Mouse (Mus musculus): ENCODE measurements around the gene Fbxo7.
"Not testable (repeated sequence)": the region's sequence is repeated elsewhere in the genome, so short reads cannot be mapped to it uniquely, and the experiment has no call there.

Fbxo7 gene

DNA sequence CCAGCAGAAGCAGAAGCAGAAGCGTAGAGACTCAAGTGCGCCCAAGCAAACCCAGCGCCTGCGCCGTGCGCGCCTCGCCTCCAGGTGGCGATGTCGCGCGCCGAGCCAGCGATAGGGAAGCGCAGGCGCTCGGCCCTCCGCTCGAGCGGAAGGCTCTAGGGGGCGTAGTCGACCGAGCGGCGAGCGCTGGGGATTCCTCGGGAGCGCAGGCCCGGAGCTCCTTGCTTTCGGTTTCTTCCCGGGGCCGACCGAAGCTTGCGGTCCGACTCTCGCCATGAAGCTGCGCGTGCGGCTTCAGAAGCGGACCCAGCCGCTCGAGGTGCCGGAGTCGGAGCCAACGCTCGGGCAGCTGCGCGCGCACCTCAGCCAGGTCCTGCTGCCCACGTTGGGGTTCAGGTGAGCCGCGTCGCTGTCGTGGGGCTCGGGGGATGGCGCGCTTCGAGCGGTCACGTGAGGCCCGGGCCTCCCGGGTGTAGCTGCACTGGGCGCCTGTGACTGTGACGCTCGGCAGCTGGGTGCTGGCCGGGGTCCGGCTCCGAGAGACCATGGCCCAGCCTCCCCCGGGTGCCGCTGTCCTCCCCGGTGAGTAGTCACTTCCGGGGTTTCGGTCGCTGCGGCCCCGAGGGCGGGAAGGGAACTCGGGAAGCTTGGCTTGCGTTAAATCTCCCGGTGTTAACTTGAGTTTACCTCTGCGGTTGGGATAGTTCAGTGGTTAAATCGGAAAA, at the start of gene Fbxo7:
TSS of gene Fbxo7 (plus strand) at position 224 of the 725 bp plus-strand sequence.
- peak; percentile 57 for DNase-seq (ENCODE audit: low spot score)

DNA sequence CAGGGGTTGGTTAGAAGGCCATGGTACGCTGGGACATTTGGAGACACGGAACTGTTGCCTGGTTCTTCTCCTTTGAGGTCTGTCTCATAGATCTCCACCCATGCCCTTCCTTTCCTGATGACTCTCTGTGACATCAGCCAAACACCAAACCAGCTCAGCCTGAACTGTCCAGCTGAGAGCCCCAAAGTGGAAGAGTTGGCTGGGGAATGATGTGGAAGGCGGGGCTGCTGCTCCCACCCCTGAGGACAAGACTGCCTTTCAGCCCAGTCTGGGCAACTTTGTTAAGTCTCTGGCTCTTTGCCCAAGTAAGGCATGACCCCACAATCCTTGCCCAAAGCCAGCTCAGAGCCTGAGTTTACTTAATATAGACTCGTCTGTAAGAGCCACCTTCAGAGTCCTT, 48.9 kb upstream of the Fbxo7 start:
- peak; percentile 23 for DNase-seq (ENCODE audit: low spot score)

DNA sequence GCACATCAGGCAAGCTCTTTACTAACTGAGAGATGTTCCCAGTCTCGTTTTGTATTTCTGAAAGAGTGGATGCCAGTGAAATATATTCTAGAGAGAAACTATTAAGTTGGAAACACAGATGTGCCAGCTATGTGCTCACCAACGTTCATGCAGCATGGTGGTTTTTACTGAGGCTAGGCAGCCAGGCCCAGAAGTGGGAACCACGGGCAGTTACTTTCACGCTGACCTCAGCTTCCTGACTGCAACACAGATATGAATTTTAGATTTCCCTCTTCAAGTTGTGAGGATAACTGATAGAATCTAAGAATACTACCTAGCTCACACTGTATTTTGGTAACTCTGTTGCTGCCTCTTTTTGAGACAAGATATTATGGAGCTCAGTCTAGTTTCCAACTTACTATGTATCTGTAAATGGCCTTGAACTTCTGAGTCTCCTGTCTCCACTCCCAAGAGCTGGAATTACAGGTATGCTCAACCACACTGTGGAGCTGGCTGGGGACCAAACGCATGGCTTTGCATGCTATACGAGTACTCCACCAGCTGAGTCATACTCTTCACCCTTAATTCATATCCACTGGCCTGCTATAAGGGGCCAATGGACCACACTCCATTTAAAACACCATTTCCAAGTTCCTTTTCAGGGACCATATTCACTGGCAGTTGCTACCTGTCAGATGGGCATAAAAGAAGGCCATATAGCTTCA, 32.2 kb upstream of the Fbxo7 start:
- DNase-seq (ENCODE audit: low spot score) = no peak

- no peak for DNase-seq (ENCODE audit: low spot score)
Observed at GRCm38 (mm10) chr10:85992412-85992811, 29.4 kb upstream of the Fbxo7 start.

- no peak for DNase-seq (ENCODE audit: low spot score)
Observed at GRCm38 (mm10) chr10:85993836-85994235, 27.9 kb upstream of the Fbxo7 start.

- DNase-seq (ENCODE audit: low spot score) = no peak
Observed at GRCm38 (mm10) chr10:85994543-85995104, 27.1 kb upstream of the Fbxo7 start.

GRCm38 (mm10) chr10:86000447-86000846, 21.3 kb upstream of the Fbxo7 start:
- DNase-seq (ENCODE audit: low spot score) = no peak

GRCm38 (mm10) chr10:86006455-86006854, 15.3 kb upstream of the Fbxo7 start:
- no peak for DNase-seq (ENCODE audit: low spot score)

- no peak for DNase-seq (ENCODE audit: low spot score)
Observed at GRCm38 (mm10) chr10:86009688-86010087, 12.1 kb upstream of the Fbxo7 start.

- peak; percentile 16 for DNase-seq (ENCODE audit: low spot score)
Observed at GRCm38 (mm10) chr10:86010636-86011035, 11.1 kb upstream of the Fbxo7 start.

DNA sequence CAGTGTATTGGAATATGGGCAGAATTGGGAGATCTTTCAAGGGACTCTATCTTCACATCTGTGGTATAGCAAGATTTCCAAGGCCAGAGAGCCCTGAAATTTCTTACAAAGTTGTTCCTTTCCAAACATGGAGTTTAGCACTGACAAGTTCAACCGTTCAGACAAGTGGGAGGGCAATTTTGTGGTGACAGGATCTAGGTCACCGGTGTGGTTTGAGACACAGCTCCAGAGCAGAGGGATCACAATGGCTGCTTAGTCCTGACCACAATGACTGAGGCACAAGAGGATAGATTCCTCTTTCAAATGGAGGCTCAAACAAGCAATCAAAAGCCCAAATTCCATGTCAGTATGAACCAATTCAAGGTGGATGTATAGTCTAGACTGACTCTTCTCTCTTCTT, 10.6 kb upstream of the Fbxo7 start:
- DNase-seq (ENCODE audit: low spot score) = no peak

- DNase-seq (ENCODE audit: low spot score) = no peak
Observed at GRCm38 (mm10) chr10:86011781-86012180, 10.0 kb upstream of the Fbxo7 start, which contains the start of gene Bpifc. Gene Bpifc, minus strand, starts transcription at chr10:86011895.

GRCm38 (mm10) chr10:86017781-86018180, 4.0 kb upstream of the Fbxo7 start:
- DNase-seq (ENCODE audit: low spot score) = no peak

DNA sequence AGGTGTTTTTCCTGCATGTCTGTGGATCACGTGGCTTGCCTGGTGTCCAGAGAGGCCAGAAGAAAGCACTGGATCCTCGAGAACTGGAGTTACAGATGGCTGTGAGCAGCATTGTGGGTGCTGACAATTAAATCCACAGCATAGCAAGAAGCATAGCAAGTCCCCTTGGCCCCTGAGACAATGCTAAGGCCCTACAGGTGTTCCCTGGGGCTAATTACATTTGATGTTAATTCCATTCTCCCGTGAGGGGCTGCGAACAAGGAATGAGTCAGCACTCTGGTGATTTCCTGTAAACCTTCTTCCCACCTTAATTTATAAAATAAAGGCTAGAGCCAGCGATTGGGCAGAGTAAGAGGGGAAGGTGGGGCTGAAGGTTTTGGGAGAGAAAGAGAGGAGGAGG, 3.0 kb upstream of the Fbxo7 start:
- no peak for DNase-seq (ENCODE audit: low spot score)

DNA sequence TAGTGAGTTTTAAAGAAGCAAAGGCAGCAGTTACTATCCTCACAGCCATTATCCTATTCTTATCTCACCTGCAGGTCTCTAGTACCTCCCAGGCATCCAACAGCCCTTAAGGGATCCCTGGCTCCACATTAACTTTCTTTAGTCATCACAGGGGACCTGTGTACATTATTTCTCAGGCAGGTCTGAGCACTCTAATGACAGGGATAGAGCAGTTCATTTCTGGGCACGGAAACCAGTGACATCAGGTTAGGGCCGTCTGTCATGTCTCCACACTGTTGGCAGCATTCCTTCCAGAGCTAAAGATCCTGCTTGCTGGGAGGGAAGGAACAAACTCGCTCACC, 394 bp upstream of the Fbxo7 start:
- peak; percentile 90 for DNase-seq (ENCODE audit: low spot score)

- DNase-seq (ENCODE audit: low spot score) = no peak
Observed at GRCm38 (mm10) chr10:86022474-86022816, 673 bp downstream of the Fbxo7 start.

- no peak for DNase-seq (ENCODE audit: low spot score)
Observed at GRCm38 (mm10) chr10:86023149-86023548, 1.4 kb downstream of the Fbxo7 start.

- DNase-seq (ENCODE audit: low spot score) = no peak
Observed at GRCm38 (mm10) chr10:86025906-86026305, 4.1 kb downstream of the Fbxo7 start.

- DNase-seq (ENCODE audit: low spot score) = no peak
Observed at GRCm38 (mm10) chr10:86026354-86026753, 4.6 kb downstream of the Fbxo7 start.

DNA sequence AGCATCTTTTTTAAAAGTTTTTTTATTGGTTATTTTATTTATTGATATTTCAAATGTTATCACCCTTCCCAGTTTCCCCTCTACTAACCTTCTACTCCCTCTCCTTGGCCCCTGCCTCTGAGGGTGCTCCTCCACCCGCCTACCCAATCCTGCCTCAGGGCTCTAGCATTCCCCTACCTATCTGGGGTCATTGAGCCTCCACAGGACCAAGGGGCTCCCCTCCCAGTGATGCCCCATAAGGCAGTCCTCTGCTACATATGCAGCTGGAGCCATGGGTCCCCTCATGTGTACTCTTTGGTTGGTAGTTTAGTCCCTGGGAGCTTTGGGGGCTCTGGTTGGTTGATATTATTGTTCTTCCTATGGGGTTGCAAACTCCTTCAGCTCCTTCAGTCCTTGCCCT, 5.0 kb downstream of the Fbxo7 start:
- not testable (repeated sequence) for DNase-seq (ENCODE audit: low spot score)

GRCm38 (mm10) chr10:86030743-86031142, 9.0 kb downstream of the Fbxo7 start:
- no peak for DNase-seq (ENCODE audit: low spot score)

GRCm38 (mm10) chr10:86032517-86032916, 10.7 kb downstream of the Fbxo7 start:
- DNase-seq (ENCODE audit: low spot score) = no peak

DNA sequence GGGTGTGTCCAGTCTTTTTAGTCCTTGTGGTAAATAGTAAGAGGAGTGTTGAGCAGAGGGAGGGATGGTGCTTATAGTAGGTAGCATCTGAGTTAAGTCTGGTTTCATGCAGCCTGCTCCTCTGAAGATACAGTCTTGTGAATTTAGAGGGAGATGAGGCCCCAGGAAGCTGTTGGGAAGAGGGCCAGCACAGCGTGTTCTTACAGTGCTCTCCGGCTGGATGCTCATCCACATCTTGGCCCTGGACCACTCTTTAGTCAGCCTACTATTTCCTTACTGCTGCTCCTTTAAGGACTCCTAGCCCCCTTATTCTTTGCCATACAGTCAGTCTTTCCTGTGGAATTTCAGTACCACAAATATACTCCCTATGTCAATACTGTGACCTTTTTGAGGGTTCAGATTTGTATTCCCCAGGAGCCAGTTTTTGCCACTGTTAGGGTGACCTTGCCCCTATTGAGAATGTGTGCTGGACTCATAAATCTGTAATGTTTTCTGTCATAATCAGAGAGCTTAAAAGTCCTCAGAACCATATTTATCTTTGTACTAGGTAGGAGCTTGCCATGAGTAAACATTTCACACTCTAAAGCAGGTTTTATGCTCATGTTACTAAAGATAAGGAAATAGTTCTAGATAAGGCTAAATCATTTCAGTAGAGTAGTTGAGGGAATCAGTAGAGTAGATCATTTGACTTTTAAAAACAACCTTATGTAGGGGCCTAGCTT, 12.4 kb downstream of the Fbxo7 start:
- no peak for DNase-seq (ENCODE audit: low spot score)

Data from adipocyte (in vitro differentiated cells).